Mouse (Mus musculus) brown adipose tissue, adult 24 weeks (tissue): Measurements from ENCODE around the gene Slc6a11. TPM values are rescaled to one million over a fixed set of nuclear protein-coding genes. Genes with fewer than 3 reads are reported as not detected.

Experiments
- H3K27ac ChIP-seq: fragments of 200-500 bp; replicated peaks from 2 replicates; pipeline ENCODE4 v1.5.1; 2012; ENCODE audit warnings: low read depth, mild to moderate bottlenecking, low read length
- H3K4me1 ChIP-seq: fragments of 200-500 bp; 2 replicates; pipeline ENCODE4 v1.6.1; 2012; ENCODE audit warnings: low read length, mixed read lengths; ENCODE audit not compliant: control insufficient read depth, insufficient read depth, insufficient read length
- H3K4me3 ChIP-seq: fragments of 200-500 bp; 2 replicates; pipeline ENCODE4 v1.5.1; 2012; ENCODE audit warnings: low read depth, mild to moderate bottlenecking, low read length, moderate library complexity; ENCODE audit not compliant: insufficient read depth
- polyA plus RNA-seq: library from polyadenylated mRNA; stranded (reverse); fragments of >200 nt; gene quantifications from 2 replicates; pipeline ENCODE4 v1.2.4, GENCODE M21; 2012; ENCODE audit not compliant: missing spikeins, insufficient read depth, insufficient read length

The Slc6a11 gene
- polyA plus RNA-seq = not detected in 2 replicates

DNA sequence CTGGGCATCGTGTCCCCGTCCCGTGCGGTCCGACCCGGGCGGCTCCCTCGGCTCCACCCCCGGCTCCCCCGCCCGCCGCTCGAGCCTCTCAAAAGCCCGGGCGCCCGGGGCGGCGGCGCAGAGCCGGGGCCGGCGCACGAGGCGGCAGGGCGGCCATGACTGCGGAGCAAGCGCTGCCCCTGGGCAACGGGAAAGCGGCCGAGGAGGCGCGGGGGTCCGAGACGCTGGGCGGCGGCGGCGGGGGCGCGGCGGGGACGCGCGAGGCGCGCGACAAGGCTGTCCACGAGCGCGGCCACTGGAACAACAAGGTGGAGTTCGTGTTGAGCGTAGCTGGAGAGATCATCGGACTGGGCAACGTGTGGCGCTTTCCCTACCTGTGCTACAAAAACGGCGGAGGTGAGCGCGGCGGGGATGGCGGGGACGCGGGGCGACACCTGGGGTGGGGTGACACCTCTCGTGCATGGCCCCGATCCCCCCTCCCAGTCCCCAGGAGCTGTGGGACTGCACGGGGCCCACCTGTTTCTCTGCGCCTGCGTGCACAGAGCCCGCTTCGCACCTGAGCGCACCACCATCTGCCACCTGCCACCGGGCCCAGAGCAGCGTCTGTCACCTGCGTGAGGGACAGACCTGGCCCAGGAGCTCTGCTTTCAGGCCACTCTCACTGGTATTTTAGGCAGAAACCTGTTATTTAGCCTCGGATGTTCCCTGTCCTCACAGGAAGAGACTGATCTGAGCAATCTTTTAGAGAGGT, at the start of gene Slc6a11:
Gene Slc6a11, plus strand, starts transcription at position 120 of the 751 bp plus-strand sequence.
- Histone ChIP-seq H3K27ac (no peak within 1 kb of the TSS), H3K4me3 (no peak within 1 kb of the TSS), H3K4me1 (no peaks in the 10 kb centered on the region)

DNA sequence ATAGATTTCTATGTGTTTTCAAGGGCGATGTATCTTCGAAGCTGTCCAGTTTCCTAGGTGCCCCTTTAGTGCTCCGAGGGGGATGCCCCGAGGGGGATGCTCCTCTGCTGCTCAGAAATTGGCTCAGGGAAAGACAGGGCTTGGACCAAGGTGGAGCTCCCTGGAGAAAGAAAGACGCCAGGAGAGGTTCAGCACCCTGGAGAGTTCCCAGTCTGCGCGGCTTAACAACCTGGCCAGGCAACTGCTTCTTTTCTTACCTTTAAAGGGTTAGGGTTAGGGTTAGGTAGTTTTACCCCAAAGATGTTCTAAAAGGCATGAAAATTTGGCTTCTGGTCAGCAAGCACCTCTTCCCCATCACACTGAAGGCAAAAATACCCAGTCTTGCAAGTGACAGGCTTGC, 43.9 kb upstream of the Slc6a11 start:
- Histone ChIP-seq H3K4me3 (no peak overlapping the region), H3K27ac (no peak overlapping the region), H3K4me1 (no peaks in the 10 kb centered on the region)

- no peaks in the 10 kb centered on the region for H3K4me1 ChIP-seq
- H3K4me3 ChIP-seq = no peak overlapping the region
- no peak overlapping the region for H3K27ac ChIP-seq
Observed at GRCm38 (mm10) chr6:114089626-114090025, 41.4 kb upstream of the Slc6a11 start.

DNA sequence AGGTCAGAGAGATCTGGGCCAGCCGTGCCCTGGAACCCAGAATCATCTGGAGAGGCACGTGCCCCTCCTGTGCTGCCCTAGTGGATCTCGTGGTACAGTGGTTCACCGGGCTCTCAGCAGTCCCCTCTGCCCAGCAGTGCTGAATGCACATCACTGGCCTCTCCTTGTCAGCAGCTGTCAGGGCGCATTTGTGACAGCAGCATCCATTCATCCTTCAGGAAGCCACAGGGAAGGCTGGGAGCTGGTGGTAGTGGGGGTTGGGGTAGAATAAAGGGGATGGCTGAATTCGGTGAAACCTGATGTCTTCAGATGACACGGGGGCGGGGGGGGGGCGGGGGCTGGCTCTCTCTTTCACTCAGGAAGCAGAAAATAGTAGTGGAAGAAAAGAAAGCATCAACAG, 38.8 kb upstream of the Slc6a11 start:
- Histone ChIP-seq H3K4me3 (no peak overlapping the region), H3K4me1 (no peaks in the 10 kb centered on the region), H3K27ac (no peak overlapping the region)

- no peak overlapping the region for H3K27ac ChIP-seq
- H3K4me3 ChIP-seq = no peak overlapping the region
- no peaks in the 10 kb centered on the region for H3K4me1 ChIP-seq
Observed at GRCm38 (mm10) chr6:114094251-114094650, 36.8 kb upstream of the Slc6a11 start.

- Histone ChIP-seq H3K4me3 (no peak overlapping the region), H3K4me1 (no peaks in the 10 kb centered on the region), H3K27ac (no peak overlapping the region)
Observed at GRCm38 (mm10) chr6:114096574-114096973, 34.5 kb upstream of the Slc6a11 start.

DNA sequence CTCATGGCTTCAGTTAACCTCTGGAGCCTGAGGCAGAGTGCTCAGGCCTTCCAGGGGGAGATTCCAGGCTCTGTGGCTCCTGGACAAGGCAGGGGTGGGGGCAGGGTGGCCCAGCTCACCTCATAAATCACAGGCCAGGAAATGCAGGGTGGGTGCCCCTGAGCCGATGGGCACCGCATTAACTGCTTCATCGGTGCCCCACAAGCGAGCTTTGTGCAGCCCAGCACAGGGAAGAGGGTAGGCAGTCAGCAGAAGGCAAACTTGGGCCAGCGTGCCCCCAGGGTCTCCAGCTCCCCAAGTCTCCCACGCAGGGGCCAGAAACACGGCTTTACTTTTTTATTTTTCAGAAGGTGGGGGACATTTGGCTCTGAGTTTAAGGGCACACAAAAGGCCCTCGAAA, 29.1 kb upstream of the Slc6a11 start:
- H3K4me1 ChIP-seq = no peaks in the 10 kb centered on the region
- H3K4me3 ChIP-seq = no peak overlapping the region
- H3K27ac ChIP-seq = no peak overlapping the region

DNA sequence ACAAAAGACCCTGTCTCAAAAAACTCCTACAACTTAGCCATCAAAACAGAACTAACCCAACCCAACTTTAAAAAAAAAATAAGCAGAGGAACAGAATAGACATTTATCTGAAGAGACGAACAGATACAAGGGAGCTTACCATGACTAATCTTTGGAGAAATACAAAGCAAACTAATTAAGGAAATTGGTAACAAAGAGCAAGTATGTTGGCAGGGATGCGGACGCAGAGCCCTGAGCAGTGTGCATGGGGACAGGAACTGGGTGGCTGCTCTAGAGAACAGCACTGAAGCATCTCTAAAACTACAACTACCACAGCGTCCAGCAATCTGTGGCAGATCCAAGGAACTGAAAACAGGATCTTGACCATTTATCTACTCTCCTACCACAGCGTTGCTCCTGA, 11.5 kb upstream of the Slc6a11 start:
- no peaks in the 10 kb centered on the region for H3K4me1 ChIP-seq

DNA sequence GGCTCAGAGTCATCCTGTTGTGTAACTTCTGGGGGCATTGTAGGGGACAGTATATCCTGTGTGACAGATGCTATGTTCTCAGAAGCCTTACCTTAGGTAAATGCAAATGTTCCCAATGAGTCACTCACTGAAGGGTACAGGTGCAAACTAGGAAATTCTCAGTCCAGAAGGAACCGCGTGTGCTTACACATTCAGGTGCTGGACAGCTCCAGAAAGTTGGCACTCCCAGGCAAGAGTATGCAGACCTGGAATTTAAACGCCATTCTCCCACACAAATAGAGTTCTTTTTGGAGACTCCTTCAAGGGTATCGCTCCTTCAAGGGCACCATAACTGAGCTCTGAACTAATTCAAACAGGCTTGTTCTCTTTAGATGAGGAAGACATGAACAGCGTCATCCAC, 5.5 kb upstream of the Slc6a11 start:
- Histone ChIP-seq H3K4me1 (no peaks in the 10 kb centered on the region), H3K4me3 (no peak overlapping the region), H3K27ac (no peak overlapping the region)

More for the DNA sequence above, 11.5 kb upstream of the Slc6a11 start:
- H3K27ac ChIP-seq = no peak overlapping the region
- no peak overlapping the region for H3K4me3 ChIP-seq

GRCm38 (mm10) chr6:114132472-114132871, 1.4 kb downstream of the Slc6a11 start:
- Histone ChIP-seq H3K4me3 (no peak overlapping the region), H3K27ac (no peak overlapping the region), H3K4me1 (no peaks in the 10 kb centered on the region)

DNA sequence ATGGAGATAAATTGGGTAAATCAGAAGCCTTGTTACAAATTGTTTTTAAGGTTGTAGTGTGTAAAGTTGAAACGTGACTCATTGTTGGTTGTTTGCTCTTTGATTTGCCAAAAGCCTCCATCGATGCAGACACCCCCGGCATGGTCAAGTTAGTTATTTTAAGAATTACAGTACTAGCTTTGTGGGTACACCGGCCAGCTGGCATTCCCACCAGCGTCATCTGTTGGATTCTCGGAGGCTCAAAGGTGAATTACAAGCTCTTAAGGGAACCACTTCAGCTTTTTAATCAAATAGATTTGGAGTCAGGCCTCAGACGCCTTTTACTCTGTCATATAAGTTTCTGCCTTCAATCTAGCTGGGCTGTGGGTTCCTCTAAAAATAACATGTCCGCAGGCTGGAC, 1.9 kb downstream of the Slc6a11 start:
- H3K27ac ChIP-seq = no peak overlapping the region
- no peak overlapping the region for H3K4me3 ChIP-seq
- H3K4me1 ChIP-seq = no peaks in the 10 kb centered on the region

GRCm38 (mm10) chr6:114138970-114139369, 7.9 kb downstream of the Slc6a11 start:
- Histone ChIP-seq H3K27ac (no peak overlapping the region), H3K4me1 (no peaks in the 10 kb centered on the region), H3K4me3 (no peak overlapping the region)

- no peak overlapping the region for H3K27ac ChIP-seq
- H3K4me1 ChIP-seq = no peaks in the 10 kb centered on the region
- H3K4me3 ChIP-seq = no peak overlapping the region
Observed at GRCm38 (mm10) chr6:114141481-114141880, 10.4 kb downstream of the Slc6a11 start.

- Histone ChIP-seq H3K4me1 (no peaks in the 10 kb centered on the region), H3K27ac (no peak overlapping the region), H3K4me3 (no peak overlapping the region)
Observed at GRCm38 (mm10) chr6:114142480-114142879, 11.4 kb downstream of the Slc6a11 start.

GRCm38 (mm10) chr6:114143544-114143943, 12.5 kb downstream of the Slc6a11 start:
- Histone ChIP-seq H3K4me1 (no peaks in the 10 kb centered on the region), H3K4me3 (no peak overlapping the region), H3K27ac (no peak overlapping the region)

DNA sequence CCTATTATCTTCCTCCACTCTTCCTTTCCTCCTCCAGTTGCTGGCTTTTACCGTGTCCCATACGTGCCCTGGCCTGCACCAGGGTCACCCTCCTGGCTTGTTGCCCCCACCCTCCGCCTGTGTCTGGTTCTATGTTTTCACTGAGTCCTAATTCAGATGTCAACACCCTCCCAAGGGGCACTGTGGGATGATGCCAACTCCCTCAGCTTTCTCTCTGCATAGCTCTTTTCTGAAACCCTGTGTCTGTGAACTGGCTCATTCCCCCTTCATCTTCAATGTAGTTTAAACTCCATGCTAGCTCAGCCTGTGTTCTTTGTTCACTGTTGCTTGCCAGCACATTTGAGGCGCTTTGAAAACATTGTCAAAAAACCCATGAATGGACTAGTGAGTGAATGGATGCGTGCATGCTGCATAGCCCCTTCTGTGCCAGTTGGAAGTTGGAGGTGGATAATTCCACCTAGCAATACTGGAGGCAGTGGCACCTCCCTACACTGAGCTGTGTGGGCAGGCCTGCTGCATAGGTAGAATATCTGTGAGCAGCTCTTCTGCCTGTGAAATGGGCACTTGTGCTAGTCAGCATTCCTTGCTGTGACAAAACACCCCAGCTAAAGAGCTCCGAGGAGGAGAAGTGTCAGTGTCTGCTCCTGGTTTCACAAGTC, 13.5 kb downstream of the Slc6a11 start:
- no peak overlapping the region for H3K27ac ChIP-seq
- H3K4me3 ChIP-seq = no peak overlapping the region
- H3K4me1 ChIP-seq = no peaks in the 10 kb centered on the region
